Mouse (Mus musculus) liver, adult (tissue): ENCODE results near the gene Polr3gl.
A peak's percentile ranks its signal among the peaks of the same experiment; 100 is the strongest.

ENCODE experiments used
- GATA4 ChIP-seq: IDR thresholded peaks from 2 replicates; pipeline ENCODE4 v1.6.1; 2014; ENCODE audit warnings: mild to moderate bottlenecking, low read length; ENCODE audit not compliant: insufficient replicate concordance

Polr3gl gene

DNA sequence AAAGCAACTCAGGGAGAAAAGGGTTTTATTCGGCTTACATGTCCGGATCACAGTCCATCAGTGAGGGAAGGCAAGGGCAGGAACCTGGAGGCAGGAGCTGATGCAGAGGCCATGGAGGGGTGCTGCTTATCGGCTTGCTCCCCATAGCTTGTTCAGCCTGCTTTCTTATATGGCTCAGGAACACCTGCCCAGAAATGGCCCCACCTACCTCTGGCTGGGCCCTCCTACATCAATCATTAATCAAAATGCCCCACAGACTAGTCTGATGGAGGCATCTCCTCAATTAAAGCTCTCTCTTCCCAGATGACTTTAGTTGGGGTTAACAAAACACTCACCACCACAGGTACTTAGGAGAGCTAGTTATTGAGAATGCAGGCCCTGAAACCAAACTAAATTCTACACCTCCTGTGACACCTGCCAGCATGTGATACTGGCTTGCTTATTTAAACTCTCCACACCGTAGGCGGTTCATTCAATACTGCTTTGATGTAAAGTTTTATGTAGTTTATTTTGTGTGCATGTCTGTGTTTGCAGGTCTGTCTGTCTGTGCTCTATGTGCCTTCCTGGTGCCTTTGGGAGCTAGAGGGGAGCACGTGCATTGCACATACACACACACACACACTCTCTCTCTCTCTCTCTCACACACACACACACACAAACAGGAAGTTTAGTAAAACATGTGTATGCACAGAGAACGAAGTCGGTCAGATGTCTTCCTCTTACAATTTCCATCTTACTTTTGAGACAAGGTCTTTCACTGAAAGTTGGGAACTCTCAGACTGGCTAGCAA lies 27.1 kb downstream of the Polr3gl start:
- no peak for TF ChIP-seq GATA4

DNA sequence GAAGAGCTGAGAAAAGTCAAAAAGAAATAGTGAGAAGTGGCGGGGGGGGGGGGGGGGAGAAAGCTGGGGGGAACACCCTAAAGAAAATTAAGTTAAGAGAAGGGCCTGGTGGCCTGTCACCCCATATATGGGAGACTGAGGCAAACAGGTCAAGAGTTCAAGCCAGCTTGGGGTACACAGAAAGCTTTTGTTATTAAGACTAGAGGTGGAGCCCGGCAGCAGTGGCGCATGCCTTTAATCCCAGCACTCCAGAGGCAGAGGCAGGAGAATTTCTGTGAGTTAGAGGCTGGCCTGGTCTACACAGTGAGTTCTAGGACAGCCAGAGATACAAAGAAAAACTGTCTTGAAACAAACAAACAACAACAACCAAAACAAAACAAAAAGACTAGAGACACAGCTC lies 28.9 kb downstream of the Polr3gl start:
- TF ChIP-seq GATA4 = no peak

DNA sequence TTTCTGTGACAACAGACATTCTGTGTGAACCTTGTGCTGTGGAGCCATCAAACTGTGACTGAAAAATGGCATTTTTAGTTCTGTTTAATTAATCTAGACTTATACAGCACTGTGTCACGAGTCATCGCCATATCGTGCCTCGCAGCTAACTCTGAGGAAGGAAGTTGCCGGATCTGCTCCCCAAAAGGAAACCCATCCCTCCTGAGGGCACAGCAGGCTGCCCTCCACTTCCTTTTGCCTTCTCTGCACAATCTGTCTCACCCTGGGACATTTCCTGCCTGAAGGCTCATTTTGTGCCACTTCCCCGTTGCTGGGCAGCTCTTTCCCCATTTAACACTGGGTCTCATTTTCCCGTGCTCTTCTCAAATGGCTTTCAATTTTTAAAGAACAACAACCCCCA lies 29.3 kb downstream of the Polr3gl start:
- TF ChIP-seq GATA4 = peak; percentile 90; the same call in 1 of the 2 replicates

DNA sequence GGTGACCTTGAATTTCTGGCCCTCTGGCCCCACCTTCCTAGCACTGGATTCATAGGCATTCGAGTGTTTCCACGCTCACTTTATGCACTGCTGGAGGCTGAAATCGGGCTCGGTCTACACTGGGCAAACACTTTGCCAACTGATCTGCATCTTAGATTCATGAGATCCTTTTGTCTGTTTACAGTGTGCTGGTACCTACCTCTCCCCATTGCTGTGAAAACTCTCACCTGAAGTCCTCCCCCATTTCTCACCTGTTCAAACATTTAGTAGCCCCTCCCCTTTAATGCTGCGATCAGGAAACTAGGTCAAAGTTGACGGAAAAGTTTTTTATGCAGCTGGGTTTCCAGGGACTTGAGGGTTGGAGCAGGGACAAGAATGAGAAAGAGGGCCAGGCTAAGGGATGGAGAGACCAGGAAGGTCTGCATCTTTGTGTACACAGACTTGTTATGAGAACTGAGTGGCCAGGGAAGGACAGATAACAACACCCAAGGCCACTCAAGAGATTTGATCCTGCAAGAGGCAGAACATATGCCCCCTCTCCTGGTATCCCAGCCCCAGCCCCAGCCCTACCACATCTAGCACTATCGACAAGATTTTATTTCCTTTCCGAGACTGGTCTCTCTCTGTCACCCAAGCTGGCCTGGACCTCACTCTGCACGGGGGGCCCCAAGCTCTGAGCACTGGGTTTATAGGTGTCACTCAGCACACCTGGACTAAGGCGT lies 29.9 kb downstream of the Polr3gl start:
- TF ChIP-seq GATA4 = no peak

DNA sequence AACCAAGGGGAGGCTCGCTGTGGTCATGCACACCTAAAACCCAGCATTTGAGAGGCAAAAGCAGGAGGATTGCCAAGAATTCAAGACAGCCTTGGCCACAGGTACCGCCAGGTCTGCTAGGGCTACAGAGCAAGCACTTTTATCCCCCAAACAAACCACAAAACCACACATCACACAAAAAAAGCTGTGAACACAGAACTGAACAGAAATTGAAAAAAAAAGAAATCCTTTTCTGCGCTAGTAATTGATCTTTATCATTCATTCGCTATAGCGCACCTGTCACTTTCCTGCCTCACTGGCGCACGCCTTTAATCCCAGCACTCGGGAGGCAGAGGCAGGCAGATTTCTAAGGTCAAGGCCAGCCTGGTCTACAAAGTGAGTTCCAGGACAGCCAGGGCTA lies 30.7 kb downstream of the Polr3gl start:
- TF ChIP-seq GATA4 = no peak

DNA sequence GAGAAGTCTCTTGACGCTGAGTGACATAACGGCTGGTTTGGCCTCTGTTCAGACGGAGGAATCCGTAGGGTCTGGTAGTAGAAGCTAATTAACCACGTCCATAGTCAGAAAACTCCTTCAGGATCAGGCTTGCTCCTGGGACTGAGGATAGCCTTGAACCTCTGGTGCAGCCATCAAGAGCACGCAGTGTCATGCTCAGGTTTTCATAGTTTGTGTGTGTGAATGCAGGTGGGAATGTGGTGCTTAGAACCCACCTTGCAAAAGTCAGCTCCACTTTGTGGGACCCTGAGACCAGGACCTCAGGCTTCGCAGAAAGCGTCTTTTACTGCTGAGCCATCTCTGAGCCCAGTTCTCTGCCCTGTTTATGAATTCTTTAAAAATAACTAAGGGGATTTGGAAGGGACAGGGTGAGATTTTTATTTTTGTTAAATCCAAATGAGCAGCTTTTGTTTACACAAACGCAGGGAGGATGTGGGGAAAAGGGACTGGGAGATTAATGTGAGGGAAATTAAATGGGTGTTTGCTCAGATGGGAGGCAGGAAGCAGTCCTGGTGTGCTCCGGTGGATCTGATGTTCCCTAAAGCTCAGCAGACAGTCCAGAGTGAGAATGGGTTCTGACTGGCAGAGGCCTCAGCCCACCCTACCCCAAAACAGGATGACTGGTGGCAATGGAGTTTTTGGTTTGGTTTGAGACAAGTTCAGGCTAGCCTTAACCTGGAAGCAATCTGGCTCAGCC lies 31.9 kb downstream of the Polr3gl start:
- no peak for TF ChIP-seq GATA4

DNA sequence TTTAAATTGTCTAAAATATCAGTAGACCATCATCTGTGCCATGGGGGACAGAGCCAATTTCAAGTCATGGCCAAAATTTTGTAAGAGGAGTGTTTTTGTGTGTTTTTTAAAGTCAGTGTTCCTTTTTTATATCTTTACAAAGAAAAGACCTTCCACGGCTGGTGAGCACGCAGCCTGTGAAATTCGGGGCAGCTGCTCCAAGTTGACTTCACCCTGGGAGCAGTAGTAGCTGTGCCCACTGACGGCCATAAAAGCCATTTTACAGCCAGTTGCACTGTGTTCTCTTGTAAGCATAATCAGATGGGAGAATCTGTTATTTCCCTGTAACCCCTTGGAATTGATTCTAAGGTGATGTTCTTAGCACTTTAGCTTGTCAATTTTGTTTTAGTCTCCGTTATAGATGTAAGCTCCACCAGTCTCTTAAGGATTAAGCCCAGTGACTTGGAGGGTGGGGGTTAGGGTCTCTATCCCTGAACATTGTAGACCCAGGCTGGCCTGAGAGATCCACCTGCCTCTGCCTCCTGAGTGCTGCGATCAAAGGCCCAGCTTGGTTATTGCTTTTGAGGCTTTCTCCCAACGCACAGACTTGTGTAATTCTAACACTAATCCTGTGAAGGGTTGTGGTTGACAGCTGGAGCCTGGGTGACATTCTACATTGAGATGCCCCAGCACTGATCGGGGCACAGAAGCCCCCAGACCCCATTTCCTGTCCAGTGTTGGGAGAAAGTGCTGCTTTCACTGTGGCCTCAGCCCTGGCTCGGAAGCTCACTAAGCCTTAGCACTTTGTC lies 32.9 kb downstream of the Polr3gl start:
- no peak for TF ChIP-seq GATA4

DNA sequence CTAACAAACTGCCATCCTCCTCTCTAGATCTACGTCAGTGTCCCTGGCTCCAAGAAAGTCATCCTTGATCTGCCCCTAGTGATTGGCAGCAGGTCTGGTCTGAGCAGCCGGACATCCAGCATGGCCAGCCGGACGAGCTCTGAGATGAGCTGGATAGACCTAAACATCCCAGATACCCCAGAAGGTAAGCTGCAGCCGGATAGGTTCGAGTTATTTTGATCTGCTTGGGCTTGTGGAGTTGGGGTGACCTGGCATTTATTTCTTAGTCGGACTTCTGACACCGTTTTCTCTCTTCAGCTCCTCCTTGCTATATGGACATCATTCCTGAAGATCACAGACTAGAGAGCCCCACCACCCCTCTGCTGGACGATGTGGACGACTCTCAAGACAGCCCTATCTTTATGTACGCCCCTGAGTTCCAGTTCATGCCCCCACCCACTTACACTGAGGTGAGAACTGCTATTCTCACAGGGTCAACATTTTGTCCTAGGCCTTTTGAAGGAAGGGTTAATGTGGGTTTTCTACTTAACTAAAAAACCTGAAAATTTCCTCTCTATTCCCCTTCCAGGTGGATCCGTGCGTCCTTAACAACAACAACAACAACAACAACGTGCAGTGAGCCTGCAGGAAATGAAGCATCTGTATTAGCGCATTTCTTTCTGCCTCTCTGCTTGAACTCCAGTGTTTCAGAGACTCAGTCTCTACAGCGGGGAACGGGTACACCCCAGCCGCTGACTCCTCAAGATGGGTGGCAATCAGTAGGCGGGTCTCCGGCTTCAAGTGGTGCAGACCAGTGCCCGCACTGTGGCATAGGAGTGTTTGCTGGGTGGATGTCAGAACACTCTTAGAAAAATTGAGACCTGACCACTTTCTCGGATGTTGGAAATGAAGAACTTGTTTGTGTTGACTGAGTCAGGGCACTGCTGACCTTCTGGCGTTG lies 33.8 kb downstream of the Polr3gl start:
- no peak for TF ChIP-seq GATA4

DNA sequence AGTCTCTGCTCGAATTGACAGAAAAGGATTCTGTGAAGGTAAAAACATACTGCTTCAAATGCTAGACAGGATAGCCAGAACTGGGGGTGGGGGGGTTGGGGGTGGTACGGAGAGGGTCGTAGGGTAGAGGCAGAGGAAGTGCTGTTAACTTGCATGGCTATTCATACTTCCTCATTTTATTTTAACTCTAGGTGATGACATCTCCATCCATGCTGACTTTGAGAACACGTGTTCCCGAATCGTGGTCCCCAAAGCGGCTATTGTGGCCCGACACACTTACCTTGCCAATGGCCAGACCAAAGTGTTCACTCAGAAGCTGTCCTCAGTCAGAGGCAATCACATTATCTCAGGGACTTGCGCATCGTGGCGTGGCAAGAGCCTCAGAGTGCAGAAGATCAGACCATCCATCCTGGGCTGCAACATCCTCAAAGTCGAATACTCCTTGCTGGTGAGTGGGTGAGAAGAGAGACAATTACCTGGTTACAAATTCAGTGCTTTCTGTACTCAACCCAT lies 34.5 kb downstream of the Polr3gl start:
- no peak for TF ChIP-seq GATA4

DNA sequence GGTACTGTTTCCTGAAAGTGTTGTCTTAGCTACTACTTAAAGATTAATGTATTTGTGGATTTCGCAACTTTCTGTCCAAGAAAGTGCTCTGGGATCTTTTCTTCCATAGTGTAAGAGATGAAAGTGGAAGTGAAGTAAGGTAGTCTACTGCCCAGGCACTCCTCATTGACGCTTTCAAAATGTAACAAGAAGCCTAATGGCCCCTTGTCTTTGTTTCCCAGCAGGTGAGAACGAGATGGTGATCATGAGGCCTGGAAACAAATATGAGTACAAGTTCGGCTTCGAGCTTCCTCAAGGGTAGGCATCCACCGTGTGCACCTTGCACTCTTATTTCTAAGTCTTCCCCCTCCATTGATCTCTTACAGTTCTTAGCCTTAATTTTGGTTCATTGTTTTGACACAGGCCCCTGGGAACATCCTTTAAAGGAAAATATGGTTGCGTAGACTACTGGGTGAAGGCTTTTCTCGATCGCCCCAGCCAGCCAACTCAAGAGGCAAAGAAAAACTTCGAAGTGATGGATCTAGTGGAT lies 35.2 kb downstream of the Polr3gl start:
- TF ChIP-seq GATA4 = no peak

DNA sequence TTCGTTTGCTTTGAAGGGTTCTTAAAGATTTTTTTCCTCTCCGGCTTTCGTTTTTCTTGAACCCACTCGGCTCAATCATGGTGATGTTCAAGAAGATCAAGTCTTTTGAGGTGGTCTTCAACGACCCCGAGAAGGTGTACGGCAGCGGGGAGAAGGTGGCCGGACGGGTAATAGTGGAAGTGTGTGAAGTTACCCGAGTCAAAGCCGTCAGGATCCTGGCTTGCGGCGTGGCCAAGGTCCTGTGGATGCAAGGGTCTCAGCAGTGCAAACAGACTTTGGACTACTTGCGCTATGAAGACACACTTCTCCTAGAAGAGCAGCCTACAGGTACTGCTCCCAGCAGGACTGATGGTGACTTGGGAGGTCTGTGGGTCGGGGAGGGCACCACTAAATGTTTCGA lies 35.8 kb downstream of the Polr3gl start:
- no peak for TF ChIP-seq GATA4

DNA sequence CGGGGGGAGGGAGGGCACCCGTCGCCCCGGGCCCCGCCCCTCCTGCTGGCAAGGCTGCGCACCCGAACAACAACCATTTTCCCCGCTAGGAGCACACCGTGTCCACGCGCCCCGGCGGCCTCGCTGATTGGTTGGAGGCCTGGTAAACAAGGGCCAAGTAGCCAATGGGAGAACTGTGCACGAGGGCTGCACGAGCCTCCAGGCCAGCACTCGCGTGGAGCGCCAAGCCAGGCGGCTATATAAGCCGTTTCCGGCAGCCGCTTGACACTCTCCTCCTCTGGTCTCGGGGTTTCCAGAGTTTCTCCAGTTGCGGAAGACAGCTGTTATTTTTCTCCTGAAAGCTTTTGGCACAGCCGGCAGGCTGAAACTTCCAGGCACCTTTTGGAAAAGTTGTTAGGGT lies 36.3 kb downstream of the Polr3gl start, which contains the start of gene Txnip:
Txnip (plus strand) TSS at position 264 of the 400 bp plus-strand sequence.
- TF ChIP-seq GATA4 = no peak; the same call in 1 of the 2 replicates
